Mouse (Mus musculus) ES-E14 (cell line): ENCODE results near the gene Tmem123. TPM values are rescaled to one million over a fixed set of nuclear protein-coding genes. Genes with fewer than 3 reads are reported as not detected.

Source experiments
- DNase-seq: peaks from one replicate; pipeline ENCODE4 v3.0.0-alpha.2; 2013; ENCODE audit warnings: low read depth, low spot score
- H3K27ac ChIP-seq: 2 replicates; pipeline ENCODE4 v1.5.1; 2012; ENCODE audit warnings: low read depth, mild to moderate bottlenecking, low read length, moderate library complexity, mixed read lengths; ENCODE audit not compliant: poor library complexity, insufficient read depth, severe bottlenecking
- H3K36me3 ChIP-seq: 2 replicates; pipeline ENCODE4 v1.6.1; 2012; ENCODE audit warnings: mild to moderate bottlenecking, low read length, moderate library complexity, mixed read lengths; ENCODE audit not compliant: control insufficient read depth, poor library complexity, insufficient read depth, severe bottlenecking
- H3K4me1 ChIP-seq, 2 experiments: fragments of 150-350 bp in 1 of 2; sonication (generic) in 1 of 2; 2 replicates each; pipeline ENCODE4 v1.6.1; 2012; ENCODE audit warnings: low read length in 2 of 2, mild to moderate bottlenecking in 1 of 2, mixed read lengths in 1 of 2; ENCODE audit not compliant: control insufficient read depth in 2 of 2, insufficient read depth in 2 of 2, poor library complexity in 1 of 2
- H3K4me3 ChIP-seq, 2 experiments: fragments of 150-350 bp in 1 of 2; sonication (generic) in 1 of 2; 2 replicates each; pipeline ENCODE4 v1.5.1; 2012; ENCODE audit warnings: low read length in 2 of 2, low read depth in 1 of 2, mild to moderate bottlenecking in 1 of 2, mixed read lengths in 1 of 2; ENCODE audit not compliant: insufficient read depth in 1 of 2, poor library complexity in 1 of 2, severe bottlenecking in 1 of 2
- H3K9ac ChIP-seq: 2 replicates; pipeline ENCODE4 v1.6.1; 2012; ENCODE audit warnings: low read depth, mild to moderate bottlenecking, low read length, mixed read lengths; ENCODE audit not compliant: poor library complexity, insufficient read depth, severe bottlenecking
- H3K9me3 ChIP-seq: fragments of 150-350 bp; sonication (generic); 2 replicates; pipeline ENCODE4 v1.6.1; 2012; ENCODE audit warnings: low read depth, mild to moderate bottlenecking, low read length; ENCODE audit not compliant: control insufficient read depth, insufficient read depth
- CHD2 ChIP-seq: IDR thresholded peaks from 2 replicates; pipeline ENCODE4 v1.6.1; 2014; ENCODE audit warnings: mild to moderate bottlenecking, low read depth, low read length, inconsistent platforms
- HCFC1 ChIP-seq: IDR thresholded peaks from 2 replicates; pipeline ENCODE4 v1.6.1; 2012; ENCODE audit warnings: low read length, inconsistent platforms, borderline replicate concordance; ENCODE audit not compliant: insufficient read depth
- MAFK ChIP-seq: IDR thresholded peaks from 2 replicates; pipeline ENCODE4 v1.6.1; 2014; ENCODE audit warnings: mild to moderate bottlenecking, low read depth, low read length, inconsistent platforms; ENCODE audit not compliant: insufficient read depth
- ZC3H11A ChIP-seq: IDR thresholded peaks from 2 replicates; pipeline ENCODE4 v1.6.1; 2012; ENCODE audit warnings: low read depth, mild to moderate bottlenecking, inconsistent platforms, low read length, borderline replicate concordance
- ZNF384 ChIP-seq: IDR thresholded peaks from 2 replicates; pipeline ENCODE4 v1.6.1; 2012; ENCODE audit warnings: low read depth, low read length, inconsistent platforms
- in situ Hi-C, 2 experiments: fragments of 600-800 bp; cut with MboI; formaldehyde crosslinking; loops; one replicate each; pipeline ENCODE4 v1.15.1; 2025; ENCODE audit warnings: low sequenced_read_pairs in 2 of 2, inconsistent platforms in 1 of 2; ENCODE audit not compliant: unreplicated experiment in 2 of 2
- total RNA-seq: library from RNA; depleted of rRNA; stranded (reverse); fragments of 300-350 nt; gene quantifications from 2 replicates; pipeline ENCODE4 v1.2.3, GENCODE M21; 2012

Tmem123 gene
- total RNA-seq, 1 experiment: 27.5 TPM

DNA sequence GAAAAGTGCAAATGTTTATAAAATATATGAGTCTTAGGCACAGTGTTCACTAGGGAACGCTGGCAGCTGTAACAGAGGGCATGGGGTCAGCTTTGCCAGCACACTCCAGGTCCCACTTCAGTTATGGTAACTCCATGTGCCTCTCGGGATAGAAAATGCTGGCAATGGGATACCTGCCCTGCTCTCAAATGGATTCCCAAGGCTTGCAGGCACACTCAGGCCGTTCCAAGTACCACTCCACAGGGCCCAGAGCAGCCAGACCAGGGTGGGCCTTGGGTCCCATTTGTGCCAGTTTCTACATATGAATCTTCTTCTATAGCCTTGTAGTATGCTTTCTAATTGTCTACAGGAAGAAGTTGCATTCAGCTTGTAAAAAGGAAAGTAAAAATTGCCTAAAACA is 21.6 kb downstream of the Tmem123 start:
- TF ChIP-seq CHD2: no peak
- no peak for TF ChIP-seq HCFC1
- no peak for TF ChIP-seq ZNF384
- no peak for TF ChIP-seq ZC3H11A
- no peak for TF ChIP-seq MAFK
- no peak overlapping the region for H3K9ac ChIP-seq
- no peak overlapping the region for H3K4me3 ChIP-seq
- no peak overlapping the region for H3K27ac ChIP-seq
- H3K9me3 ChIP-seq: no peaks in the 10 kb centered on the region
- DNase-seq: no peak
- peaks cover 0 to 4% of the 10 kb centered on the region in 2 experiments; a peak in 1 of 4 replicates for H3K4me1 ChIP-seq
- peaks cover 9% of the 10 kb centered on the region; the same call in 1 of the 2 replicates for H3K36me3 ChIP-seq
- in situ Hi-C loops: no loop called here

DNA sequence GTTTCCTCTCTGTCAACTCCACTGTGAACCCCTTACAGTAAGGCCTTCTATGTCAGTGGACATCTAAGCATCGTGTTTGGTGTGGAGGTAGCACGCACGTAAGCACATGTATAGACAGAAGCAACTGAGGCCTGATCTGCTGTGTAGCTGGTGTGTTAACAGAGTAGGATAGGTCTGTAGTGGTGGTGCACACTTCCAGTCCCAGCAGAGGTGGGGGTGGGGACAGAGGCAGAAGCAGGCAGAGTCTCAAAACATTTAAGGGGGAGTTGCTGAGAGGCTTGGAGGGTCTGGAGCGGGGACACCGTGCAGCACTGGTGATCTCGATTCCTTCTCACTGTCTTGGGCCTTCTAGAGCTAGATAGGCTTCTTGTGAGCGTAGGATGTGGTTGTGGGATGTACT is 22.2 kb downstream of the Tmem123 start:
- no peak overlapping the region for H3K4me3 ChIP-seq
- in situ Hi-C loops: no loop called here

DNA sequence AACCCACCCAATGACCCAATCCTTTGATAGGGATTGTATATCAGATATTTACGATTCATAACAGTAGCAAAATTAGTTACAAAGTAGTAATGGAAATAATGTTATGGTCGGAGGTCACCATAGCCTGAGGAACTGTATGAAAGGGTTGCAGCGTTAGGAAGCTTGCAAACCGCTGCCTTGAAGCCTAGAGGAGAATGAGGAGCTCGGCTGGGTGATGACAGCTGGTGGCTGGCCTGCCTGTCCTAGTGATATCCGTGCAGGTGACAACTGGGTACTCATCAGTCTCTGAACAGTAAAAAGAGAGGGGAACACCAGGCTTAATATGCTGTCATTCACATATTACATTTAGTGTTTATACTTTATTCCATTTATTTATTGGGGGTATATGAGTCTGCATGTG is 24.6 kb downstream of the Tmem123 start:
- H3K9ac ChIP-seq: no peak overlapping the region
- no peak for DNase-seq
- H3K9me3 ChIP-seq: no peaks in the 10 kb centered on the region
- peaks cover 14% of the 10 kb centered on the region for H3K36me3 ChIP-seq
- H3K4me1 ChIP-seq: peaks cover 0 to 4% of the 10 kb centered on the region in 2 experiments; a peak in 1 of 4 replicates
- H3K4me3 ChIP-seq: no peak overlapping the region
- no peak overlapping the region for H3K27ac ChIP-seq
- TF ChIP-seq CHD2 (no peak), ZC3H11A (no peak), HCFC1 (no peak), MAFK (no peak), ZNF384 (no peak)
- in situ Hi-C loops: no loop called here

More for the DNA sequence above, 22.2 kb downstream of the Tmem123 start:
- H3K4me1 ChIP-seq: peaks cover 0 to 4% of the 10 kb centered on the region in 2 experiments; a peak in 1 of 4 replicates
- peaks cover 11% of the 10 kb centered on the region for H3K36me3 ChIP-seq
- TF ChIP-seq CHD2: no peak
- no peak for TF ChIP-seq MAFK
- TF ChIP-seq ZC3H11A: no peak
- TF ChIP-seq ZNF384: no peak
- no peak for TF ChIP-seq HCFC1
- no peak for DNase-seq
- H3K9me3 ChIP-seq: no peaks in the 10 kb centered on the region
- H3K9ac ChIP-seq: no peak overlapping the region
- H3K27ac ChIP-seq: no peak overlapping the region

DNA sequence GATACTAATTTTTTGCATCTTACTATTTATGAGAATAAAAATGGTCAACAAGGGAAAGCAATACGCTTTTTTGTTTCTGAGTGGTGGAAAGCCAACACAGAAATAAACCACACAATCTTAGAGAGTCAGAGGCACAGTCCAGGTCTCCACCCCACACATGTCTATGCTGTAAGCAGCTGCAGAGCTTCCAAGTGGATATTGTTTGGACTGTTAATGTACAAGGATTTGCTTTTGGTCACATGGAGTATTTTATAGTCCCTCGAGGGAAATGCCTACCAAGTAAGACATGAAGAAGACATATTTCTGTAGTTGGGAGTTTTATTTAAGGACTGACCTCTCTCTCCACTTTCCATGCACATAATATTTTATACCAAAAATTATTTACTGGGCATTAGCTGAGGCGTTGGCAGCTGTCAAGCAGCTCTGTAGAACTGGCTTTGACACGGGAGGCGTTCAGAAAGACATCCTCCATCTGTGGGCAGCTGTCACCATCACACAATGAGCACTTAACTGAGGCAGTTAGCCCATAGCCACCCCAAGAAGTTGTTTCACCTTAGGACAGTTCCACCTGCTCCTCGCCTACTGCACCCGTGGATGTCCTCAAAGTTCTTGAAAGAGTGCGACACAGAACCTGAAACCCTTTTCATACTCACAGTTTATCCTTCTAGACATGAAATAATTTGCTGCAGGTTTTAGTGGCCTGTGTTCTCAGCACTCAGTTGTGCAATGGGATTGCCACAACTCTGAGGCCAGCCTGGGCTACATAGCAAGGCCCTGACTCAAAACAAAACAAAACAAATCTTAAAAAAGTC is 26.1 kb downstream of the Tmem123 start:
- Histone ChIP-seq H3K9ac (no peak overlapping the region), H3K4me1 (peaks cover 0 to 4% of the 10 kb centered on the region in 2 experiments; a peak in 1 of 4 replicates), H3K9me3 (no peaks in the 10 kb centered on the region), H3K36me3 (peaks cover 18% of the 10 kb centered on the region), H3K27ac (no peak overlapping the region), H3K4me3 (no peak overlapping the region)
- no peak for DNase-seq
- in situ Hi-C loops: no loop called here
- TF ChIP-seq ZNF384: no peak
- TF ChIP-seq HCFC1: no peak
- no peak for TF ChIP-seq CHD2
- no peak for TF ChIP-seq ZC3H11A
- no peak for TF ChIP-seq MAFK
